Mouse (Mus musculus) liver, adult 2 months (tissue): ENCODE data around the gene Nfix.

ENCODE experiments used
- CTCF ChIP-seq: fragments of 200-500 bp; IDR thresholded peaks from 2 replicates; pipeline ENCODE4 v1.5.1; 2011; ENCODE audit warnings: low read depth, low read length, control low read depth
- POLR2A ChIP-seq: fragments of 200-500 bp; IDR thresholded peaks from 2 replicates; pipeline ENCODE4 v1.6.1; 2011; ENCODE audit warnings: low read length, control low read depth; ENCODE audit not compliant: insufficient read depth; ENCODE audit errors: extremely low read depth

DNA sequence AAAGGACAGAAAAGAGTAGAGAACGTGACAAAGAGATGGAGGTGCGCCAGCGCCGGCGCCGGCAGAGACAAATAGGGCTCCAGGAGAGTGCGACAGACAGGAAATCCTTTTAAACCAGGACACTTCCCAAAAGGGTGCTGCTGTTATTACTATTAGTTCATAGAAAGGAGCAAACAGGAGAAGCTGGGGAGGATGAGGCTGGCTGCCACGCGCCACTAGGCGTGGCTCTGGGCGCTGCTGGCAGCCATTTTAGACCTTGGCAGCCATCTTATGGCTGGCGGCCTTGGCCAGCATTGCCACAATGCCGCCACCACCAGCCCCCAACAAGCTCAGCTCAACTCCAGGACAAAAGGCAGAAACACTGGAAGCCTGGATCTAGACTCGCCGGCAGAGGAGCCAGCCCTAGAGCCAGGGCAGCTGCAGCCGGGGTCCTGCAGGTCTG lies 70.2 kb downstream of the Nfix start:
- TF ChIP-seq POLR2A (no peak), CTCF (no peak)
